Mouse (Mus musculus) bone marrow, adult 2 months (tissue): Measurements from ENCODE around the gene Mast1.
A peak's percentile ranks its signal among the peaks of the same experiment; 100 is the strongest.

Experiments
- CTCF ChIP-seq: fragments of 200-500 bp; IDR thresholded peaks from 2 replicates; pipeline ENCODE4 v1.5.1; 2011; ENCODE audit warnings: low read length, control low read depth; ENCODE audit not compliant: control insufficient read depth, insufficient read depth
- POLR2A ChIP-seq: fragments of 200-500 bp; IDR thresholded peaks from 2 replicates; pipeline ENCODE4 v1.6.1; 2011; ENCODE audit warnings: low read depth, mild to moderate bottlenecking, control low read depth, low read length, borderline replicate concordance; ENCODE audit not compliant: control insufficient read depth

DNA sequence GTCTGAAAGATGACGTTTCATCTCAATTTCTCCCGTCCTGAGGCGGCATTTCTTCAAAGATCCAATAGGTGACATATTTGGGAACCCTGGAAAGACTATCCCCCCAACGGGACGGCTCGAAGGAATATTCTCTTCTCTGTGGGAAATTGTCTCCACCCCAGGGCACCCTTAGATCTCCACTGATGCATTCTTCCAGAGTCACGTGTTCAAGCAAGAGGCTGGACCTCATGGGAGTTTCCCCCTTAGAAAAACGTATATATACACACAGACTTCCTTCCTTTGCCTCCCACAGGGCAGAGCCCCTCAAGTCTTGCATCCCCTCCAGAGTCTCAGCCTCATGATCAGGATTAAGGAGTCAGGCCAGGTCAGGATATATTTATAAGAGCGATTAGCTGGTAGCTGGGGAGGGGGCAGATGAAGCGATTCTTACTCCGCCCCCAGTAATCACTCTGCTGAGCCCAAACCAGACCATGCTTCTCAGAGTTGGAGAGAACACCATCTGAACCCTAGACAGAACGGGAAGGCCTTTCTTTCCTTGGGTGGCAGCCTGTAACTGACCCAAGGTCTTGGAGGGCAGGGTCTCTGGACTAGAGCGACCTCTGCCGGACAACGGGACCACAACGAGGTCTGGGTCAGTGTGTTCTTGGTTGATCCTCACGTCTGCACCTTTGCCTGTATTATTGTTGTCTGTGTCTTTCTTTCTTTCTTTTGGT, 9.5 kb upstream of the Mast1 start, which contains the start of gene Rtbdn:
- TF ChIP-seq CTCF (peak; percentile 31; the same call in 1 of the 2 replicates), POLR2A (no peak)
